Mouse (Mus musculus) yolk sac, embryonic 10.5 days (tissue): ENCODE measurements around the gene Lman2.

Experiments used
- DNase-seq: peaks from one replicate; pipeline ENCODE4 v3.0.0-alpha.2; 2017; ENCODE audit warnings: low spot score

The Lman2 gene

GRCm38 (mm10) chr13:55371007-55371681 is 8.6 kb upstream of the Lman2 start:
- no peak for DNase-seq

DNA sequence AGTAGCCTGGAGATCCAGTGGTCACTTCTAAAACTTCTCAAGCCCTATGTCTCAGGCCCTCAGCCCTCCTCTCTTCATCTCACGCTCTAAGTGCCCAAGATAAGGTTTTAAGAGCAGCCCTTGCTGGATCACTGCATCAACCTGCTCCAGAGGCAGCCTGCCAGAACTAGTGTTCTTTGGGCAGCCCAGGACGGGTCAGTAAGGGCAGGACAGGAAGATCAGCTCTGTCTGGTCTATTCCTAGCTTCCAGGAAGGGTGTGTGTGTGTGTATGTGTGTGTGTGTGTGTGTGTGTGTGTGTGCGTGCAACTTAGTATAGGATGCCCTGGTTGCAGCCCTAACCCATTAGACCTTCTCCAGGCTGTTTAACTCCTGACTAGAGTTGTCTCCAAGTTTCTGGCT is 7.7 kb upstream of the Lman2 start:
- no peak for DNase-seq

GRCm38 (mm10) chr13:55369531-55370114 is 7.0 kb upstream of the Lman2 start, which contains the start of gene Rgs14:
Gene Rgs14 (plus strand): TSS chr13:55369732.
- DNase-seq, result no peak

- no peak for DNase-seq
Observed at GRCm38 (mm10) chr13:55368401-55368800, 5.8 kb upstream of the Lman2 start.

DNA sequence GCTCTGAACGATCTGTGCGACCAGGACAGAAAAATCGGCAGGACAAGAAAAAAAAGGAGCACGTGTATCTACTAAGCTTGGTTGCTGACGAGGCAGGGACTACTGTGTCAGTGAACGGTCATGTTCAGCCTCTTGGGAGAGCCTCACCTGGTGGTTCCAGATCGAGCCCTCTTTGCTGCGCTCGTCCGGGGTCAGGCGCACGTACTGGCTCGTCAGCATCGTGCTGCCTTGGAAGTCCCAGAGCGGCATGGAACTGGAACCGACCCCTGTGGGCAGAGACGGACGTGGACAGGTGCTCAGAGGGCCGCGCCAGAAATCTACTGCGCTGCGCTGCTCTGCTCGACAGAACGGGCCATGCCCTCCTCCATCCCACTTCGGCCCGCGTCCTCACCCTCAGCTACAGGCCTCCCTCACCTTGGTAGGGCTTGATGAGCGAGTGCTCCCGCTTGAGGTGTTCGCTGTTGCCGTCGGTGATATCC is 570 bp downstream of the Lman2 start:
- peak; percentile 42 for DNase-seq

GRCm38 (mm10) chr13:55361145-55361544 is 1.4 kb downstream of the Lman2 start:
- no peak for DNase-seq

DNA sequence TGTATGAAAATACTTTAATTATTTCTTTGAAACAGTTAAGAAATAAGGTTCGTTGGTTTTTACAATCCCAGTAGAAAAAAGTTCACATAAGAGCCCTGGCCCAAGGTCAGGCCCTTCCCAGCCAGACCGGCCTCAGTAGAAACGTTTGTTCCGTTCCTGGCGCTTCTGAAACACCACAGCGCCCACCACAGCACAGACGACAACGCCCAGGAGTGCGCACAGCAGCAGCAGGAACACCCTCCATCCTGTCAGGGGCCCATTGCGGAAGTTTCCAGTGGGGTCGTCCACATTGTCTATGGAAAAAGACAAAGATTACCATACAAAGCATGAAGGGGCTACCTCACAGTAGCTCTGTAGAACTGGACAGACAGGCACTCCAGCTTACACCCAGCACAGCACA is 15.8 kb downstream of the Lman2 start:
- no peak for DNase-seq

DNA sequence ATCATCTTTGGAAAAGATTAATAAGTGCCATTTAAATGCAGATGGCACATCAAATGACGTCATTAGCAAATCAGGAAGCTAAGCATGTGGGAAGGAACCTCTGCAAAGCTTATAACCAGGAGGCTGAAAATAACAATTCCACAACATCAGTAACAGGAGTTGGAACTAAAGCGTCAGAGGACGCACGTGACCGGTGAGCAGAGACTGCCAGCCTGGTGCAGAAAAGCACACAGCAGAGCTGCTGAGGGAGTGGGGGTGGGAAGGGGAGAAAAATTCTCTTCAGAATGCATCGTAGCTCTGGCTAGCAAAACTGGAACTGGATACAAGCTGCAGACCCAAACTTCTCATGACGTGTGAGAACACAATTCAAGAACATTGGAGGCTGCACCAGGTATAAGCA is 18.3 kb downstream of the Lman2 start:
- no peak for DNase-seq

DNA sequence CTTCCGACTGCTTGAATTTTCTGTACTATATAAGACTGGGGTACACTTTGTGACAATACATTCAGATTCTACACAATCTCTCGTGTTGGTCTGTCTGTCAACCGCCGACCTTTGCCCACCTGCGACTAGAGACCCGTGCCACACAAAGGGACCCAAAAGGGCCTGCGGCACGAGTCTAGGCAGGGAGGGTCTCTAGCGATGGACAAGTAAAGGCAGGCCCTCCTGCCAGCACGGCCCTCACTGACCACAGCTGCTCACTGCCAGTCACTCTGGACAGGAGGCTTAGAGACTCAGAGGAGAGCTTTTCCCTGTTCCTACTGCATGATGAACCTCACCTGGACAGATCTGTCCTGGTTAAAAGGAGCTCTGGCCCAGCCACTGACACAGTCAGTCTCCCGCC is 20.1 kb downstream of the Lman2 start:
- DNase-seq, result no peak

DNA sequence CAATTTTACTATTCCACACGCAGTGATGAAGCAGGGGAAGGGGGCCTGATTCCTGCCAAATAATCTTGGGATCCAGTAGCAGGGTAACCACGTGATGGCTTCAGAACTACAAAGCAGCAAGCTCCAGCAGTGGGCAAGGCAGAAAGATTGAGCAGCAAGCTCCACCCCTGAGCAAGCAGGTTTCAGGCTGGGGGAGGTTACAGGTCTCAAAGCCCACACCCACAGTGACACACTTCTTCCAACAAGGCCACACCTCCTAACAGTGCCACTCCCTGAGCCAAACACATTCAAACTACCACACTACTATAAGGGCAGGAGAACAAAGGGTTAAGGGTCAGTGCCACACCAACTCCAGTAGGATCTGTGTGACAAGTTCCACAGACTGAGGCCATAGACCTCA is 23.3 kb downstream of the Lman2 start:
- no peak for DNase-seq

DNA sequence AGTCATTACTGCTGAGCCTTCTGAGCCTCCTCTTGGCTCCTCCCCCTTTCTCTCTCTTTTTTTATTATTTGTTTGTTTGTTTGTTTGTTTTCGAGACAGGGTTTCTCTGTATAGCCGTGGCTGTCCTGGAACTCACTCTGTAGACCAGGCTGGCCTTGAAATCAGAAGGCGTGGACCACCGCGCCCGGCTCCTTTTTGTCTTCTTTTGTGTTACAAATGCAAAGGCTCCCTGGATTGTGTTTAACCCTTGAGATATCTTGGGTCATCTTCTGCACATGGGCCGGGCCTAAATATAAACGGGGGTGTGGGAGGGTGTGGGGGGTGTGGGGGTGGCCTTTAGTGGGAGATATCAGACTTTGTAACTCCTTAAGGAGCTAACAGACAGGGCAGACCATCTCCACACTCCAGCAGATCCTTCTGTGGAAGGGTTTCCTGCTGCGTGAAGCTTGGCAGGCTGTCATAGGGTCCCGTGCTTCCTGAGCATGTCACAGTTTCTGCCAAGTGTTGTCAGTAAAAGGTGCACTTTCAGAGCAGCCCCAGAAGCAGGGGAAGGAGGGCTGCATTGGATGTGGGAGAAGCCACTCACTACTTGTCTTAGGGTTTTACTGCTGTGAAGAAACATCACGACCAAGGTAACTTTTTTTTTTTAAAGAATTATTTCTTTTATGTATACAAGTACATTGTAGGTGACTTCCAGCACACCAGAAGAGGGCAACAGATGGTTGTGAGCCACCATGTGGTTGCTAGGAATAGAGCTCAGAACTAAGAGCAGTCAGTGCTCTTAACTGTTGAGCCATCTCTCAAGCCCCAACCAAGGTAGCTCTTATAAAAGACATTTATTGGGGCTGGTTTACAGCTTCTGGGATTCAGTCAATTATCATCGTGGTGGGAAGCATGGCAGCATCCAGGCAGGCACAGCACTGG is 24.2 kb downstream of the Lman2 start:
- no peak for DNase-seq

DNA sequence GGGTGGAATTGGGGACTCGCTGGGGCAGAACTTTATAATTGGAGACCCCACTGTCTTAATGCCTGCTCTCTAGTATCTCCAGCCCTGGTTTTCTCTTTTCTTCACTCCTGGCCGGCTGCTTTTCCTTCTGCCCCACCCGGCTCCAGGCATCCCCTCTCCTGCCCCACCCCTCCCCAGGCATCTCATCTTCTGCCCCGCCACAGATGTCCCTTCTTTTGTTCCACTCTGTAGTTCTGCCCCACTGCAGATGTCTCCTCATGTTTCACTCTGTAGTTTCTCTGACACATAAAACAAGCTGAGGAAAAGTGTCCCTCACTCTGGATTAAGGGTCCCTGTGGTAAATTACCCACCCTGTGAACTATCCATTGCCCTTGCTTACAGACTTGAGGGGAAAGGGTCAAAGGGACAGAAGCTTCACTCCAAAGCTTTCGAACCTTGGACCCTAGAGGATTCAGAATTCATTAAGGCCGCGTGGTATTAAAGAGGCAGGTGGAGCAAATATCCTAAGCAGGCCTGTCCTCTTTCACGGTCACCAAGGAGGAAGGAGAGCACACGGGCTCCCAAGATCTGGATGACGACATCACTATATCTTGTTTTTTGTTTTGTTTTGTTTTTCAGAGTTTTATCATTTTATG is 25.1 kb downstream of the Lman2 start:
- DNase-seq, result no peak

GRCm38 (mm10) chr13:55335701-55336100 is 26.9 kb downstream of the Lman2 start:
- DNase-seq, result no peak

- no peak for DNase-seq
Observed at GRCm38 (mm10) chr13:55332331-55332730, 30.3 kb downstream of the Lman2 start.

GRCm38 (mm10) chr13:55330567-55331400 is 31.8 kb downstream of the Lman2 start:
- DNase-seq, result no peak

DNA sequence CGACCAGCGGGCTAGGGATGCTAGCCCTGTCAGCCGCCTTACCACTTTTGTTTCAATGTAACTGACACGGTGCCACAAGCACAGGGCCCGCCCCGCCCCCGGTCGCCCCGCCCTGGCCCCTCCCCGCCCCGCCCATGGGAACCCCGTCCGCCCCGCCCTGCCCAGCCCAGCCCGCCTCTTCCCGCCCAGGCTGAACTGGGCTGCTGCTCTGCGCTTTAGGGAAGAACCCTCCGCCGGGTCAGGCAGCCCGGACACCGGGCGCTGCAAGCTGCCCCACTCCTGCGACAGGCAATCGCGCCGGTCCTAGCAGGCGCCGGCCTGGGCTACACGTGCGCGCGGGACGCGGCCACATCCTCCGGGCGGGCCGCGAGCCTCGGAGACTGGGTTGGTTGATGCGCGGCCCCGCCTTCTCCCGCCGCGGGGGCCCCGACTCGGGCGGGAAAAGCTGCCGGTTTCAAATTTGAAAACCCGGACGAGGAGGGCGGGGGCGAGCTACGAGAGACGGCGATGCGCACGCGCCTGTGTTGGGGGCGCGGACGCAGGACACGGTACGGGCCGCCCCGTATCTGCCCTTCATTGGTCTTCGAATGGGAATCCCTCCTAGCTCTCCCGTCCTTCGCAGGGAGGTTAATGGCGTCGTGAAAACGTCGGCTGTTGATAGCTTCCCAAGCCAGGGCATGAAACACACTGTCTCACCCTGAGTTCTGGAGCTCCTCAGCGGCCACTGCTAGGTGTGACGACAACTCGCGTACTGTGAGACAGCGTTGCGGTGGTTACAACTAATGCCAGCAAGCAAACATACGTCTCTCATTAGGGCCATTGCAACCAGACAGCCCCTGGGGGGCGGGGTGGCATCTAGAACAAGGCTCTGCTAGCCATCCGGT is 32.7 kb downstream of the Lman2 start, which contains the start of gene Mxd3:
Gene Mxd3, minus strand, starts transcription at position 141 of the 884 bp plus-strand sequence.
- DNase-seq, result peak; percentile 93

GRCm38 (mm10) chr13:55329109-55329682 is 33.4 kb downstream of the Lman2 start:
- DNase-seq, result no peak

DNA sequence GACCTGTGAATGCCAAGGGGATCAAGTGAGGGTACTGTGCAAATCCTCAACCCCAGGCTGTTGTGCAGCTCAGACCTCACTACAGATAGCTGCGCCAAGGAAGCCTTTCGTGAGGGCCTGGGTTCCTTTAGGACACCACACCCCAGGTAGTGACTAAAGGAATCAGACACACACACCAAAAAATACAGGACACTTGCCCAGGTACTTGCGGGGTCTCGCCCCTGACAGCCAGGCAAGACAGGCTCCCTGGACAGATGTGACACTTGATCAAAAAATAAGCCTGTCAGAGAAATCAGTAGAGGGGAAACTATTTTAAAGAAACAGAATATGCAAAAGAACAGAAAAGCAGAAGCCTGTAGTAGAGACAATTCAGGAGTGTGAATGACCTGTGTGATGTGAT is 33.9 kb downstream of the Lman2 start:
- peak; percentile 2 for DNase-seq

DNA sequence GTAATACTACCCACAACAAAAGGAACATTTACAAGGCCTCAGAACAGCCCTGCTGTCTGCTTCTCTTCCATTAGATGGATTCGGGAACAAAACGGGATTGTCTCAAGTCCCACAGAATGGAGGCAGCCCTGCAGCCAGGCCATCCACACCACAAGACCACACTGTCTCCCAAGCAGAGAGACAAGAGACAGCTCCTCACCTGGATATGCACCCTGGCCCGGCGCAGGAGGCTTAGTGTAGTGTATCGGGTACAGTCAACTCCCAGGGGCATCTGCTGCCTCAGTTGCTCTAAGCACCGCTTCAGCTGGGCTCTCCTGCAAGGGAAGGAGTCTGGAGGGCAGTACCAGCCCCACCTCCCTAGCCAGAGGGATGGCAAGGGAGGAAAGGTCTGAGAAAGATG is 34.4 kb downstream of the Lman2 start:
- DNase-seq, result no peak

DNA sequence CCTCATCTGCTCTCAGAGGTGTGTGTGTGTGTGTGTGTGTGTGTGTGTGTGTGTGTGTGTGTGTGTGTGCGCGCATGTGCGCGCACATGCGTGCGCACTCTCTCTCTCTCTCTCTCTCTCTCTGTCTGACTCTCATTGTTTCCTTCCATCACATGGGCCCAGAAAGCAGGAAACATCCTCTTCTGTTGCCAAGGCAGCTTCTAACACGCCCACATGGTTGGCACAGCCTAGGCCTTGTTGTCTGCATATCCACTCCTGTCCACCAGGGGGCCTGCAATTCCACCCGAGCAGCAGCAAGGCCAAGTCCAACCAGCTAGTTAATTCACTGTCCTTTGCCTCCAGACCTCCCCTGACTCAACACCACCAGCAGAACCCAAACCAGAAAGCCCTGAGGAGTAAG is 35.0 kb downstream of the Lman2 start:
- DNase-seq, result no peak
